Mouse (Mus musculus) megakaryocyte, embryonic 14.5 days (primary cell): ENCODE data around the gene Mast4. TPM values are rescaled to one million over a fixed set of nuclear protein-coding genes. Genes with fewer than 3 reads are reported as not detected.

Experiments
- H3K27me3 ChIP-seq: replicated peaks from 2 replicates; pipeline ENCODE3; 2012; ENCODE audit warnings: inconsistent platforms
- H3K36me3 ChIP-seq: replicated peaks from 2 replicates; pipeline ENCODE3; 2012; ENCODE audit warnings: low read length, inconsistent platforms, mixed read lengths
- H3K4me1 ChIP-seq: 2 replicates; pipeline ENCODE4 v1.6.1; 2012; ENCODE audit warnings: inconsistent platforms
- H3K4me3 ChIP-seq: replicated peaks from 2 replicates; pipeline ENCODE3; 2012; ENCODE audit warnings: moderate library complexity, mild to moderate bottlenecking, inconsistent platforms
- H3K9me3 ChIP-seq: 2 replicates; pipeline ENCODE4 v1.6.1; 2012; ENCODE audit warnings: inconsistent platforms
- FLI1 ChIP-seq: IDR thresholded peaks from 2 replicates; pipeline ENCODE4 v1.6.1; 2012; ENCODE audit warnings: low read length, inconsistent platforms, mixed read lengths
- GATA1 ChIP-seq: IDR thresholded peaks from 3 replicates; pipeline ENCODE4 v1.6.1; 2012; ENCODE audit warnings: mixed read lengths, low read length, inconsistent platforms, borderline replicate concordance
- polyA plus RNA-seq: library from polyadenylated mRNA; stranded (reverse); fragments of >175 nt; gene quantifications from 2 replicates; pipeline ENCODE4 v1.2.3, GENCODE M21; 2012; ENCODE audit warnings: low replicate concordance; ENCODE audit not compliant: insufficient read depth

The Mast4 gene
- polyA plus RNA-seq, 1 experiment = 3.5 TPM

- Histone ChIP-seq H3K36me3 (no peaks in the 10 kb centered on the region), H3K27me3 (no peaks in the 10 kb centered on the region), H3K9me3 (peaks cover 13% of the 10 kb centered on the region; the same call in 1 of the 2 replicates), H3K4me3 (no peak overlapping the region), H3K4me1 (no peaks in the 10 kb centered on the region)
- TF ChIP-seq FLI1 (no peak), GATA1 (no peak)
These were observed 63.4 kb downstream of the Mast4 start for GRCm38 (mm10) chr13:103270856-103271391.

DNA sequence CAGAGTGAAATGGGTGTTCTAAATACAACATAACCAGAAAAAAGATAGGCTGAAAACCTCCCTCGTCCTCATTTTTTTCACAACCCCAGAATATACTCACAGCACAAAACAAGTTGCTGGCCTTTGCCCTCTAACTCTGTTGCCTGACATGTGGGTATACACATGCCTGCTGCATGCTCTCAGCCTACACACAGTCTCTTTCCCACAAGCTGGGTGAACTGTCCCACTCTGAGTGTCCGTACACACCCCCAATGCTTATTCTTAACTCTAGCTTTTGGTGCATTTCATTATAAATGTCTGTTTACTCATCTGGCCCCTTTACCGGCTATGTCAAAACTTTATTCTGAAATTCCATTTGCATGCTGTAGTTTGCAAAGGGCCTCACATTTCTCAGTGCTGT is 71.6 kb downstream of the Mast4 start:
- Histone ChIP-seq H3K4me1 (no peaks in the 10 kb centered on the region), H3K36me3 (no peaks in the 10 kb centered on the region), H3K4me3 (no peak overlapping the region), H3K9me3 (peaks cover 10% of the 10 kb centered on the region; the same call in 1 of the 2 replicates), H3K27me3 (no peaks in the 10 kb centered on the region)
- TF ChIP-seq GATA1 (no peak), FLI1 (no peak)

- no peak overlapping the region for H3K4me3 ChIP-seq
- H3K9me3 ChIP-seq = peaks cover 10% of the 10 kb centered on the region; the same call in 1 of the 2 replicates
- H3K36me3 ChIP-seq = no peaks in the 10 kb centered on the region
- no peaks in the 10 kb centered on the region for H3K27me3 ChIP-seq
- H3K4me1 ChIP-seq = no peaks in the 10 kb centered on the region
- TF ChIP-seq FLI1 (no peak), GATA1 (no peak)
These were observed 72.2 kb downstream of the Mast4 start for GRCm38 (mm10) chr13:103262061-103262460.

GRCm38 (mm10) chr13:103260414-103260813 is 73.9 kb downstream of the Mast4 start:
- no peaks in the 10 kb centered on the region for H3K27me3 ChIP-seq
- TF ChIP-seq FLI1 (no peak), GATA1 (no peak)
- H3K4me1 ChIP-seq = no peaks in the 10 kb centered on the region
- H3K9me3 ChIP-seq = peaks cover 7% of the 10 kb centered on the region; the same call in 1 of the 2 replicates
- H3K4me3 ChIP-seq = no peak overlapping the region
- no peaks in the 10 kb centered on the region for H3K36me3 ChIP-seq

- TF ChIP-seq GATA1 (no peak), FLI1 (no peak)
These were observed 76.2 kb downstream of the Mast4 start for GRCm38 (mm10) chr13:103258106-103258505.

DNA sequence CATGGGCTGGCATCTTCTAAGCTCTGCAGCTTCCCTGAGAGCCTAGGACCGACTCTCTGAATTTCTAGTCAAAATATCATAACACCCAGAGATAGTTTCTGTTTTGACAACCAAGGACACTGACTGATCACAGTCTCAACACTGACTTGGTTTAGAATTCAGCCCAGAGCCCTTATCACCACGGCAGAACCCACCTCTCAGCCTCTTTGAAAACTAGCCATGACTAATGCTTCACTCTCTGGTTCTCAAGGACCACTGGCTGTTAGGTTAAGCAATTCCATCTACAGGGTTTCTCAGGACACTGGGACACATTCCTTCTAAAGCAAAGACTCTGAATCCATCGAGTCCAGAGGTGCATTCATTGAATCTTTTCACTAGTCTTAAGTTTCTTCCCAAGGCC is 79.4 kb downstream of the Mast4 start:
- Histone ChIP-seq H3K4me3 (no peak overlapping the region), H3K9me3 (no peaks in the 10 kb centered on the region), H3K27me3 (no peaks in the 10 kb centered on the region), H3K36me3 (no peaks in the 10 kb centered on the region), H3K4me1 (no peaks in the 10 kb centered on the region)
- TF ChIP-seq GATA1 = no peak
- no peak for TF ChIP-seq FLI1

More at GRCm38 (mm10) chr13:103258106-103258505, 76.2 kb downstream of the Mast4 start:
- H3K4me1 ChIP-seq = no peaks in the 10 kb centered on the region
- no peaks in the 10 kb centered on the region for H3K27me3 ChIP-seq
- no peak overlapping the region for H3K4me3 ChIP-seq
- H3K9me3 ChIP-seq = no peaks in the 10 kb centered on the region
- H3K36me3 ChIP-seq = no peaks in the 10 kb centered on the region

DNA sequence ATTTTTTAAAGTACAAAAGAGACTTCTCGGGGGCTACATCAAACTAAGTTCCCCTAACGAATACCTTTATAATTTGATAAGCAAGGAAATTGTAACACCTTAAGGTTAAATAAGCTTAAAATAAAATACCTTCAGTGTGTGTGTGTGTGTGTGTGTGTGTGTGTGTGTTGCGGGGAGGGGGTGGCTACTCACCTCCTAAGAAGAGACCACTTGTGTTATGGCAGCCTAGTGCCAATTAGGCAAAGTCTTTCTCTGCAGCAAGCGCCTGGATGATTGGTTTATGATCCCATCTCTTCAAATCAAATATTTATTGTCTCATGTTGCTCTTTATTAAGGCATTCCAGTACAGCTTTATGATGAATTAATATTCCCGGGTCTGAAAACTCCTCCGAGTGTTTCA is 81.2 kb downstream of the Mast4 start:
- Histone ChIP-seq H3K4me3 (no peak overlapping the region), H3K36me3 (no peaks in the 10 kb centered on the region), H3K27me3 (no peaks in the 10 kb centered on the region), H3K4me1 (no peaks in the 10 kb centered on the region), H3K9me3 (no peaks in the 10 kb centered on the region)
- TF ChIP-seq FLI1 (no peak), GATA1 (no peak)

- no peaks in the 10 kb centered on the region for H3K27me3 ChIP-seq
- H3K4me3 ChIP-seq = no peak overlapping the region
- TF ChIP-seq GATA1 (no peak), FLI1 (no peak)
- no peaks in the 10 kb centered on the region for H3K4me1 ChIP-seq
- no peaks in the 10 kb centered on the region for H3K9me3 ChIP-seq
- H3K36me3 ChIP-seq = no peaks in the 10 kb centered on the region
These were observed 85.9 kb downstream of the Mast4 start for GRCm38 (mm10) chr13:103248102-103249054.

DNA sequence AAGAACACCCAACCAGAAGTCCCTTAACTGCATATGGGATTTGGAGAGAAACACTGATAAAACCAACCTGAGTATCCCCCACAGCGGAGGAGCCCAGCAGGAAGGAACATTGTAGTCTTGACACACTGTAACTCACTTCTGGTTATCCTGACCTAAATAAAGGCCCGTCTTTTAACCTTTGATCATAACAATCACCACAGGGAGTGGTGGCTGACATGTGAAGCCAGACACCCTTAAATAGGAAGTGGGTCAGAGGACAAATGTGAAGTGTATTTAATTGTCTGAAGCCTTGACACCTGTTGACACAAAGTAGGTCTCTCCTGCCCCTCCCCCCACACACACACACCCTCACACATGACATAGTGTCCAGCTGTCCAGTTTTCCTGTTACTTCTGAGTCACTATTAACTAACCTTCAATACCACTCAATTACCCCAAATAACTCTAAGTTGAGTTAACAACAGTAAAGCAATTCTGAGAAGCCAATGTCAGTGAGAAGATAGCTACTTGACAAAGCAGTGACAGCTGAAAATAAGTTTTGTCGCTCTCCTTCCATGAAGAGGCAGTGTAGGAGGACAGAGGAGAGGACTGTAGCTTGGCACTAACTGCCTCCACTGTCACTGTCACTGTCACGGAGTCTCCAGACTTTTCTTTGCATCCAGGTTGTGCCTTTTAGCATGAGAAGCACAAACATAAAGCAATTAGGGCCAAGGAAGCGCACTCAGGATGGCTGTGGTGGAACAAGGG is 87.2 kb downstream of the Mast4 start:
- Histone ChIP-seq H3K27me3 (no peaks in the 10 kb centered on the region), H3K36me3 (no peaks in the 10 kb centered on the region), H3K9me3 (no peaks in the 10 kb centered on the region), H3K4me3 (no peak overlapping the region), H3K4me1 (no peaks in the 10 kb centered on the region)
- TF ChIP-seq FLI1 (no peak), GATA1 (no peak)

- TF ChIP-seq FLI1 (no peak), GATA1 (no peak)
- Histone ChIP-seq H3K9me3 (no peaks in the 10 kb centered on the region), H3K27me3 (no peaks in the 10 kb centered on the region), H3K4me3 (no peak overlapping the region), H3K4me1 (no peaks in the 10 kb centered on the region), H3K36me3 (no peaks in the 10 kb centered on the region)
These were observed 88.9 kb downstream of the Mast4 start for GRCm38 (mm10) chr13:103245431-103245830.
